Mouse (Mus musculus) stomach, embryonic 14.5 days (tissue): ENCODE data around the gene Ptger2. TPM values are rescaled to one million over a fixed set of nuclear protein-coding genes. Genes with fewer than 3 reads are reported as not detected.
"Not testable (repeated sequence)": the region's sequence is repeated elsewhere in the genome, so short reads cannot be mapped to it uniquely, and the experiment has no call there.

Experiments
- ATAC-seq: fragments of 200-750 bp; cut with Nextera tagmentation; 2 replicates; pipeline ENCODE4 v1.8.0; 2017; ENCODE audit warnings: low read depth, moderate TSS enrichment; ENCODE audit not compliant: insufficient number of reproducible peaks, insufficient read depth, low FRiP score
- H3K27ac ChIP-seq: fragments of 300-500 bp; sonication (generic); 2 replicates; pipeline ENCODE4 v1.5.1; 2014; ENCODE audit warnings: mild to moderate bottlenecking, low read length, moderate library complexity, mixed read lengths
- H3K27me3 ChIP-seq: fragments of 300-500 bp; sonication (generic); 2 replicates; pipeline ENCODE4 v1.6.1; 2014; ENCODE audit warnings: low read length, control low read depth, mixed read lengths; ENCODE audit not compliant: control insufficient read depth, insufficient read depth
- H3K36me3 ChIP-seq: fragments of 300-500 bp; sonication (generic); 2 replicates; pipeline ENCODE4 v1.6.1; 2014; ENCODE audit warnings: mild to moderate bottlenecking, control low read depth, low read length, moderate library complexity, mixed read lengths; ENCODE audit not compliant: control insufficient read depth, insufficient read depth
- H3K4me1 ChIP-seq: fragments of 300-500 bp; sonication (generic); 2 replicates; pipeline ENCODE4 v1.6.1; 2014; ENCODE audit warnings: low read length, control low read depth, mixed read lengths; ENCODE audit not compliant: control insufficient read depth, insufficient read depth
- H3K4me2 ChIP-seq: fragments of 300-500 bp; sonication (generic); replicated peaks from 2 replicates; pipeline ENCODE4 v1.6.1; 2014; ENCODE audit warnings: low read depth, low read length, control low read depth
- H3K4me3 ChIP-seq: fragments of 300-500 bp; sonication (generic); 2 replicates; pipeline ENCODE4 v1.5.1; 2014; ENCODE audit warnings: low read depth, low read length, control low read depth
- H3K9ac ChIP-seq: fragments of 300-500 bp; sonication (generic); replicated peaks from 2 replicates; pipeline ENCODE4 v1.6.1; 2014; ENCODE audit warnings: low read depth, mild to moderate bottlenecking, control low read depth, low read length, moderate library complexity, mixed read lengths
- H3K9me3 ChIP-seq: fragments of 300-500 bp; sonication (generic); 2 replicates; pipeline ENCODE4 v1.6.1; 2016; ENCODE audit warnings: low read depth, low read length, control low read depth; ENCODE audit not compliant: control insufficient read depth
- WGBS: fragments of 180-500 bp; shearing (Covaris S2); extraction: QIAGEN DNeasy Blood & Tissue Kit; methylation state at CpG from one replicate; pipeline ENCODE4 v1.1.7; 2014; 5-methylcytosine and 5-hydroxymethylcytosine counted together
- polyA plus RNA-seq: library from polyadenylated mRNA; unstranded; fragments of >200 nt; fragmentation: Nextera tagmentation; extraction: Ambion mirVana; gene quantifications from 2 replicates; pipeline ENCODE4 v1.2.1, GENCODE M21; 2014

The Ptger2 gene
- 2.2 and 3.3 TPM in 2 replicates for polyA plus RNA-seq

DNA sequence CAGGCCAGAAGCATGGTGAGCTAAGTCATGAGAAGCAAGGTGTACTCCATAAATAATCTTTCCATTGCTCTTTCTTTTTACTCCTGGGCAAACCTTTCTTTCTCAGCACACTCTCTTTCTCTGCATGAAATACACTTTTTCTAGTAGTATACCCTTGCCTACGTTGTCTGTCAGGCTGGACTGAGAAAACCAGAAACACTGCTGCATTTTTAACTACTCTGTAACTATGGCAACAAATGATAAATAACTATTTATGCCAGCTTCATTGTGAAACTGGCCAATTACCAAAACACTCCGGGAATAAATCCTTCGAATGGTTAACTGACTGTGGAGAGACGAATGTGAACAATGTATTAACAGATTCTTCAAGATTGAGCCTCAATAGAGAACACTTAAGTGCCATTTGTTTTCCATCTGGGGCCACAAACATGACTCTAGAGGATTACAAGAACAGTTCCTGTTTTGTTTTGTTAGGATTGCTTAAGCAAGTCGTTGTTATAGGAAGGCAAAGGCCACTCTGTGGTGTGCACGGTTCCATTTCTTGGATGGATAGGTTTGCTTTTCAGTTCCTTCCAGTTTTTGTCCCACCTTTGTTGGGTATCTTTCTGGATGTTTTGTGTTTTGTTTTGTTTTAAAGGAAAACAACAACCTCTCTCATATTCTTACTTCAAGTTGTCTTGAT lies at the start of gene Ptger2:
Gene Ptger2 (plus strand): TSS at position 522 of the 682 bp plus-strand sequence.
- not testable (repeated sequence) for H3K27ac ChIP-seq

DNA sequence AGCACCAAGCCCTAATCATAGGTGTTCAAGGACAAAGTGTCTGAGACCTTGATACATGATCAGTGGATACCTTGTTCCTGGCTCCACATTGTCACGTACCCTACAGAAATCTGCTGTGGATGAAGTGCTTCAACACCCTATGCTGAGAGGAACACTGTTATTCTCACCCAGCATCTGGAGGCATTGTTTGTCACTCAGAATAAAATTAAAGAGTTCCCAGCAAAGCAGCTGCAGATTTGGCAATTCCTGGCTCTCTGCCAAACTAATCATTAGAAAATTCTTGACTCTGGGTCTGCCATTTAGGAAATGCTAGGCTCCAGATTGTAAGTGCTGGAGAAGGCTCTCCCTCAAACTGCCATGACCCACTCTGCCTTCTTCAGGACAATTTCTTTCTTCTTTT lies 27.2 kb upstream of the Ptger2 start:
- Histone ChIP-seq H3K36me3 (no peaks in the 10 kb centered on the region), H3K4me2 (no peak overlapping the region), H3K27ac (no peak overlapping the region), H3K27me3 (no peaks in the 10 kb centered on the region), H3K4me1 (no peaks in the 10 kb centered on the region), H3K4me3 (no peak overlapping the region), H3K9ac (no peak overlapping the region), H3K9me3 (no peaks in the 10 kb centered on the region)
- no peak for ATAC-seq
- 89% methylated on average over 1 of the region's 1 CpGs for WGBS

More for the DNA sequence above, at the start of gene Ptger2:
- not testable (repeated sequence) for H3K36me3 ChIP-seq, H3K4me1 ChIP-seq, H3K27me3 ChIP-seq, H3K9me3 ChIP-seq, ATAC-seq
- H3K4me3 ChIP-seq = peak within 1 kb of the TSS; percentile 46
- peak within 1 kb of the TSS; percentile 42 for H3K9ac ChIP-seq
- peak within 1 kb of the TSS; percentile 83 for H3K4me2 ChIP-seq
- WGBS = 58% methylated on average over 6 of the region's 6 CpGs

DNA sequence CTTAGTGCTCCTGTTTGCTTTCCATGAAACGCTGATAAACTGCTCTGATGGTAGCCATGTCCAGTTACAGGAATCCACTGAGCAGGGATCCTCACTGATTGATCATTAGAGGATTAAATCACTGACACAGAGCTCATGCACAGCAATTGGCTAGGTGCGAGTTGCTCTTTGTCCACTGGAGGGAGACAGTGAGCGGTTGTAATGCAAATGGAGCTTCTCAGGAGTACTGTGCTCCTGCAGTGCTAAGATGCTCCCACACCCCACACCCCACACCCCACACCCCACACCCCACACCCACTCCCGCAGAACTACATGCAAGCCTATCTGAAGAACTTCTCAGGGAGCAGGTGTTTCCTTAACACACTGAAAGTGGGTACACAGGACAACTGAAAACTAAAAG lies 10.7 kb upstream of the Ptger2 start:
- H3K4me3 ChIP-seq, H3K27me3 ChIP-seq, H3K36me3 ChIP-seq, H3K9ac ChIP-seq, H3K4me1 ChIP-seq, H3K9me3 ChIP-seq, H3K27ac ChIP-seq, H3K4me2 ChIP-seq: not testable (repeated sequence)
- WGBS = 2% methylated on average over 4 of the region's 4 CpGs
- peak; percentile 49; the same call in 1 of the 2 replicates for ATAC-seq

DNA sequence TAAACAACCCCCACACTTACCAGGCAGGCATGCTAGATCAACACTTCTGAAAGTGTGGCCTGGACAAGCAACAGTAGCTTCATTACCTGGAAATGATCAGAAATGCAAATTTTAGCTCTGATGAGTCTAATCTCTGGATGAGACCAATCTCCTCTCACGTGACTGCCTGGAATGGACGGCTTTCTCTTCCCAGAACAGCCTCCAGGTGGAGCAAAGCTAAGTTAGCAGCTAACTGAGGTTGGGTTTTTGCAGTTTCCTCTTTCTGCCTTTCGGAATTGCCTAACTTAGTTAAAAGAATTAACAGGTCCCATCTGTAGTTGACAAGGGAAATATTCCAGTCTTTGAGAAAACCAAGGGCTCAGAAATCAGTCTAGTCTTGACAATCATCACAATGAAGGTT lies 8.1 kb upstream of the Ptger2 start:
- no peak for ATAC-seq

DNA sequence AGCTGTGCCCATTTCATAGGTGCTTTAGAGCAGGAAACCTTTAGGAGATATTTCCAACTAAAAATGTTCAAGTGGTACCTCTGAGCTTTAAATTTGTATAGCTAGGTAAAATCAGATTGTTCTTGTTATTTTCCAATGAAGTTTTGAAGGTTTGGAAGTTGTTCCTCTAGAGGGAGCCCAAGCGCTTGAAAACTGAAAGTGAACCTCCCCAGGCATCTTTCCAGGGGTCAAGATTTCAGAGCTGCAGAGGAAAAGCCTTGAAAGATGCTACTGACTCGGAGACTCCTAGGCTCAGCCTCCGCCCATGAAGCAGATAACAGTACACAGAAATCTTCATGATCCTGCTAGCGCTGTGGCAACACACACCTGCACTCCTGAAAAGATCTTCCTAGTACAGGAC lies 6.5 kb upstream of the Ptger2 start:
- ATAC-seq = no peak
- no peaks in the 10 kb centered on the region for H3K27me3 ChIP-seq

More for the DNA sequence above, 8.1 kb upstream of the Ptger2 start:
- Histone ChIP-seq H3K4me1 (no peaks in the 10 kb centered on the region), H3K36me3 (no peaks in the 10 kb centered on the region), H3K9me3 (no peaks in the 10 kb centered on the region), H3K9ac (no peak overlapping the region), H3K27me3 (no peaks in the 10 kb centered on the region), H3K27ac (no peak overlapping the region), H3K4me2 (no peak overlapping the region), H3K4me3 (no peak overlapping the region)
- 39% methylated on average over 3 of the region's 3 CpGs for WGBS

DNA sequence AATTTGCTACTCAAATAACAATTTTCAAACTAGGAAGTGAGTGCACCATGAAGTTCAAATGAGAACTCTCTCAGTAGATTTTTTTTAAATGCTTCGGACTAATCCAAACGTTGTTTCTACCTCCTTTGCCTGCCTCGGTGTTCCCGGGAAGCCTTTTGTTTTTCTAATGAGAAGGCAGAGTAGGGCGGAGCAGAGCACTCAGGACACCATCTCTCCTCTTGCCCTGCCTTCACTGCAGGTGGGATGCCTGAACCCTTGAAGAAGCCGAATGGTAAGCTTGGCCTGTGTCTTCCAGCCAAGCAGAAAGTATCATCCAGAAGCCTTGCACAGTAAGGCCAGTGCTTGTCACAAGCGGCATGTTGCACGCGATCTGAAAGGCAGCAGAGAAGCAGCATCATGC lies 3.9 kb upstream of the Ptger2 start:
- Histone ChIP-seq H3K9ac (no peak overlapping the region), H3K36me3 (no peaks in the 10 kb centered on the region), H3K27ac (no peak overlapping the region), H3K27me3 (0 out of 2 replicates have a peak, but pooled peaks cover 2% of the 10 kb centered on the region), H3K4me1 (peaks cover 4% of the 10 kb centered on the region; the same call in 1 of the 2 replicates), H3K4me2 (no peak overlapping the region), H3K4me3 (no peak overlapping the region), H3K9me3 (no peaks in the 10 kb centered on the region)
- no peak for ATAC-seq
- 49% methylated on average over 9 of the region's 9 CpGs for WGBS

More for the DNA sequence above, 6.5 kb upstream of the Ptger2 start:
- Histone ChIP-seq H3K4me1 (no peaks in the 10 kb centered on the region), H3K4me2 (no peak overlapping the region), H3K4me3 (no peak overlapping the region), H3K9ac (no peak overlapping the region), H3K9me3 (no peaks in the 10 kb centered on the region), H3K36me3 (no peaks in the 10 kb centered on the region), H3K27ac (no peak overlapping the region)
- 9% methylated on average over 4 of the region's 4 CpGs for WGBS

DNA sequence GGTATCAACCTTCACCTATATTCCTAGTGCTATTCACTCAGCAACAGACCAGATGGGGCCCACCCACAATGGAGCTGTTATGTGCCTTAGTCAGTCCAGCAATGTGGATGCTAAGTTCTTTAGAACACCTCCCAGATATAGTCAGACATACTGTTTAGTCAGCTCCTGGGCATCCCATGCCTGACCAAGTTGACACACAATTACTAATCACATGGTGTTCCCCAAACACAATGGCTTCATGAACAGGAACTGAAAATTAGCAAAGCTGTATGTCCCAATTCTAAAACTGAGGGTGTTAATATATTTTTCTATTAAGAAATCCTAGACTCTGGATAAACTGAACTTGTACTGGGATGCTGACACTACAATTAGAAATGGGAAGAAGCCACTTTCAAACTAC lies 1.7 kb upstream of the Ptger2 start:
- H3K9ac ChIP-seq = no peak overlapping the region
- H3K36me3 ChIP-seq = no peaks in the 10 kb centered on the region
- H3K4me1 ChIP-seq = peaks cover 9% of the 10 kb centered on the region; the same call in 1 of the 2 replicates
- no peaks in the 10 kb centered on the region for H3K9me3 ChIP-seq
- H3K4me2 ChIP-seq = no peak overlapping the region
- no peak overlapping the region for H3K4me3 ChIP-seq
- no peak for ATAC-seq
- 0 out of 2 replicates have a peak, but pooled peaks cover 7% of the 10 kb centered on the region for H3K27me3 ChIP-seq
- no peak overlapping the region for H3K27ac ChIP-seq

DNA sequence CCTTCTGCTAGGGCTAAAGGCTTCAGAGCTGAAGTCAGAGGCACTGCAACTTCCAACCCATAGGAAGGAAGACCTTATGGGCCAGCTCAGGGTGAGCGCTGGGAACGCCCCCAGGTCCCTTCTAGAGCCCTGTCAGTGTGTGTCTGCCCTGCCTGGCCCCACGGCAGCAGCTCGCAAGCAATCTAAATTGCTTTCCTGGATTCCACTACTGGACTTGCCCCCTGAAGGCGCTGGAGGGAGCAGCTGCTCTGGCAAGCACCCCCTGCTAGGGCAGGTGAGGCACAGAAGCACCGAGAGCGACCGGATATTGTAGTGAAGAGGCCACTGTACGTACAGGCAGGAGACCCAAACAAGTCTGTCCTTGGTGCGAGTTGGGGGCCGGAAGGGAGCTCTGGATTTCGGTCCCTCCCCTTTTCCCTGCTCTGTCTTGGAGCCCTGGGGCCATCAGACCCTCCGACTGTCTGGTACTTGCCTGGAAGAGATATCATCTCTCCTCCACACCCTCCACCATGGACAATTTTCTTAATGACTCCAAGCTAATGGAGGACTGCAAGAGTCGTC lies 541 bp downstream of the Ptger2 start:
- H3K27ac ChIP-seq = no peak overlapping the region; the same call in 1 of the 2 replicates
- WGBS = 2% methylated on average over 14 of the region's 14 CpGs
- no peaks in the 10 kb centered on the region for H3K9me3 ChIP-seq
- peak; percentile 64 for ATAC-seq
- peak overlapping the region; percentile 42 for H3K9ac ChIP-seq
- H3K4me3 ChIP-seq = peak overlapping the region; percentile 46
- H3K36me3 ChIP-seq = no peaks in the 10 kb centered on the region
- 0 out of 2 replicates have a peak, but pooled peaks cover 7% of the 10 kb centered on the region for H3K27me3 ChIP-seq
- H3K4me1 ChIP-seq = peaks cover 9% of the 10 kb centered on the region; the same call in 1 of the 2 replicates
- peak overlapping the region; percentile 83 for H3K4me2 ChIP-seq
